Mouse (Mus musculus) Patski (cell line): Measurements from ENCODE around the gene Hs1bp3. TPM values are rescaled to one million over a fixed set of nuclear protein-coding genes. Genes with fewer than 3 reads are reported as not detected.

Experiments used
- ATAC-seq: fragments of 100-300 bp; one replicate; pipeline ENCODE4 v1.8.0; 2021
- CTCF ChIA-PET: fragments of 350-600 bp; sonication (Branson Sonifier 250); formaldehyde crosslinking; loops from one replicate; lab custom pipeline; 2022; ENCODE audit warnings: inconsistent platforms; lab: Charles Lee
- POLR2A ChIA-PET: fragments of 350-600 bp; sonication (Branson Sonifier 250); formaldehyde crosslinking; loops from one replicate; lab custom pipeline; 2022; ENCODE audit warnings: antibody characterized with exemption, inconsistent platforms; lab: Charles Lee
- DNase-seq: peaks from one replicate; pipeline ENCODE4 v3.0.0-alpha.2; 2011; ENCODE audit warnings: low read depth, low spot score
- H3K27me3 ChIP-seq: fragments of 371-371 bp; one replicate; pipeline ENCODE4 v1.5.1; 2021
- CTCF ChIP-seq: fragments of 100-300 bp; IDR thresholded peaks from one replicate; pipeline ENCODE4 v1.5.1; 2021
- in situ Hi-C: fragments of 300-500 bp; cut with MboI; formaldehyde crosslinking; loops from 3 replicates; pipeline ENCODE4 v1.11.1; 2018; ENCODE audit warnings: low pct_unique_long_range_greater_than_20kb, mixed read lengths
- polyA plus RNA-seq: library from polyadenylated mRNA; unstranded; gene quantifications from one replicate; pipeline ENCODE4 v1.2.3, GENCODE M21; 2021

Gene Hs1bp3
- polyA plus RNA-seq, 1 experiment from 2014 or later, result 34.4 TPM

DNA sequence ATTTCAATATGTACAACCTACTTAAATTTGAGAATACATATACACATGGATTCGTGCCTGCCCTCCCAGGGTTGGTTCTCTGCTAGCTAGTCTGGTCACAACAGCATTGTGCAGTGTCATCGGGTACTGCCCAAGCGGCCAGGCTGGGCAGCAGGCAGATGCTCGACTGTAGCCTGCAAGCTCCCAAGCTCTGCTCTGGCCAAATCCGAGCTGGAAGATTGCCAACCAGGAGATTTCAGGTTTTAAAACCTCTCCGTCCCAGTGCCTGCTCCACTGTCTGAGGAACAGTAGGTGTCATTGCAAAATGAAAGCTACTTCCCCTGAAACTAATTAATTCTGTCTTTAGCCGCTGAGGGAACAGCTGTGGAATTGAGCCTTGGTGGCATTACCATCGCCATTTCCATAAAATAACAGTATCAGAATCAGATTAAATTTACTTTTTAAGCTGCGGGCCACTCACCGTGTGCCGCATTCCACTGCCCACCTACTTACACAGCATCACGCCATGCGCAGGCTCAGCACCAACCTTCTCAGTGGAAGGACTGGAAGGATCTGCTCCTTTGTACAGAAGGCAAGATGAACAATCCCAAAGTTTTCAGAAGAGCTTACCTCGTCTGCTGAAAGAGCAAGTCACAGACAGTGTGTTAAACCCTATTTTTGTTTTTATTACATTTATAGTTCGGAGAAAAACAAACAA lies 21.9 kb upstream of the Hs1bp3 start:
- no peak for TF ChIP-seq CTCF
- peaks cover 6% of the 10 kb centered on the region for H3K27me3 ChIP-seq
- ATAC-seq, result no peak
- in situ Hi-C loops, result loop anchor here (5.0 kb wide), 1 partner anchor 239 kb away; no protein-coding TSS in a partner anchor
- no peak for DNase-seq
- POLR2A ChIA-PET, result no interaction called here
- CTCF ChIA-PET, result interaction anchor here (0.6 to 0.9 kb wide), 3 partner anchors 9 to 232 kb away, joined by 3 read pairs; no protein-coding TSS in a partner anchor

DNA sequence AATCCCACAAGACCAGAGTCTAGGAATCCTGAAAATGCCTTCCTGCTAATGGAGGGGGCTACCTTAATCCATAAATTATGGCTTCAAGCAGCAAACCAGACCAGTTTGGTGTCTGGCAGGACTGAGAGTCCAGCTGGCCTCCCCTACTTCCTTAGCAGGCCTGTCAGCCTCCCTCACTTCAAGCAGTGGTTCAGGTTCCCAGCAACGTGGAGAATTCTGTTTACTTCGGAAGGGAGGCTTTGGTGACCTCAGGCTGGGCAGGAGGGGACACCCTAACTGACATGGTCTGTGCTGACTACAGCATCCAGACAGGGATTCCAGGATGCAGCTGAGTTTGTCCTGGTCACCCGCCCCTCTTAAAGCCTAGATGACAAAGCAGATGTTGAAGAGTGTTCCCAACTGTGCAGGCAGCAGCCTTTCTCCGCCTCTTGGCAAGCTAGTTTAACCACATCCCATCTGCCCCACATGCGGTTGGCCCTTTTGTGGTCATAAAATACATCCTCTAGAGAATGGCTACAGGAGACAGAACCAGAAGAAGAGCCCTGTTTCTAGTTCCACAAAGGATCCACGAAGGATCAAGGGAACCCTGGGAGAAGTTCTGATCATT lies 17.8 kb upstream of the Hs1bp3 start:
- in situ Hi-C loops, result no loop called here
- POLR2A ChIA-PET, result no interaction called here
- no peak for DNase-seq
- peaks cover 40% of the 10 kb centered on the region for H3K27me3 ChIP-seq
- TF ChIP-seq CTCF, result no peak
- no peak for ATAC-seq
- CTCF ChIA-PET, result interaction anchor here (2.3 kb wide), 1 partner anchor 11 kb away, joined by 8 read pairs; no protein-coding TSS in a partner anchor

DNA sequence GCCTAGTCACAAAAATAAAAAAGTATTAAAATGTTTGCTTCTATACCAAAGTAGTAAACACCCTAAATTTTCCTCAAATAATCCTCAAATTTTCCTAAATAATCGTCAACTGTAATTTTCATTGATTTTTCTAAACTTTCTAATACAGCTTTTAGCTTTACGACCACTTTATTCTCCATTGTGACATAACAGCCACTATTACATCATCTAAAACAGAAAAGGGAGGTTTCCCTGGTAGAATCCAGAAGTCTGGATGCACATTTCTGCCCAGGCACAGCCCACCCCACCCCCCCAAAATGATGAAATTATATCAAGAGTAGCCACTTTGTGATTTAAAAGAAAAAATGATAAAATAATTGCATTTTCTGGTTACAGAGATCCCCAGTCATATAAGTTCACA lies 17.1 kb upstream of the Hs1bp3 start:
- POLR2A ChIA-PET, result no interaction called here
- no peak for TF ChIP-seq CTCF
- no peak for DNase-seq
- in situ Hi-C loops, result no loop called here
- no peak for ATAC-seq
- peaks cover 48% of the 10 kb centered on the region for H3K27me3 ChIP-seq
- CTCF ChIA-PET, result no interaction called here

DNA sequence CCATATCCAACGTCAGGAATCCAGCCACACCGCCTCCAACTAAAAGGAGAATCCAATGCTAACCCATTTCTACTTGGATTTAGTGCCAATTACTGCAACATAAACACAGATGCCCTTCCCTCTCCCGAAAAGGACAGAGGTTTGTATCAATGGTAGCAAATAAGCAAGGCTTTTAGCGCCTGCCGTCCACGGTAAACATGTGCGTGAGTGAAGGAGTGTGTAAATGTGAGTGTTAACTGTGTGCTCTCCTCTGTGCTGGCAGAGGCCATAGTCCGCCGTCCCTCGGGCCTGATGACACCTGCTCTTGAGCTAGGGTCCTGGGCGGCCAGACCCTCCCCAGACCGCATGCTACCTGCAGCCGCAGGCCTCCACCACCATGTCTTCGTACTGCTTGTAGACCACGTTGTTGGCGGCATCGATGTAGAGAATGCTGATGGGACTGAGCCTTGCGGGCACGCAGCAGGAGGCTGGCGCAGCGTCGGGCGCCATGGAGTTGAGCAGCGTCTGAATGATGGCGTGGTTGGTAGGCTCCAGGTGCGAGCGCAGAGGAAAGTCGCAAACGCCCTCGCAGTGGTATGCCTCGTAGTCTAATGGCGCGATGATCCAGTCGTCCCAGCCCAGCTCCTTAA lies 15.5 kb upstream of the Hs1bp3 start:
- POLR2A ChIA-PET, result no interaction called here
- DNase-seq, result no peak
- in situ Hi-C loops, result no loop called here
- no peak for ATAC-seq
- CTCF ChIA-PET, result no interaction called here
- H3K27me3 ChIP-seq, result peaks cover 57% of the 10 kb centered on the region
- TF ChIP-seq CTCF, result no peak

DNA sequence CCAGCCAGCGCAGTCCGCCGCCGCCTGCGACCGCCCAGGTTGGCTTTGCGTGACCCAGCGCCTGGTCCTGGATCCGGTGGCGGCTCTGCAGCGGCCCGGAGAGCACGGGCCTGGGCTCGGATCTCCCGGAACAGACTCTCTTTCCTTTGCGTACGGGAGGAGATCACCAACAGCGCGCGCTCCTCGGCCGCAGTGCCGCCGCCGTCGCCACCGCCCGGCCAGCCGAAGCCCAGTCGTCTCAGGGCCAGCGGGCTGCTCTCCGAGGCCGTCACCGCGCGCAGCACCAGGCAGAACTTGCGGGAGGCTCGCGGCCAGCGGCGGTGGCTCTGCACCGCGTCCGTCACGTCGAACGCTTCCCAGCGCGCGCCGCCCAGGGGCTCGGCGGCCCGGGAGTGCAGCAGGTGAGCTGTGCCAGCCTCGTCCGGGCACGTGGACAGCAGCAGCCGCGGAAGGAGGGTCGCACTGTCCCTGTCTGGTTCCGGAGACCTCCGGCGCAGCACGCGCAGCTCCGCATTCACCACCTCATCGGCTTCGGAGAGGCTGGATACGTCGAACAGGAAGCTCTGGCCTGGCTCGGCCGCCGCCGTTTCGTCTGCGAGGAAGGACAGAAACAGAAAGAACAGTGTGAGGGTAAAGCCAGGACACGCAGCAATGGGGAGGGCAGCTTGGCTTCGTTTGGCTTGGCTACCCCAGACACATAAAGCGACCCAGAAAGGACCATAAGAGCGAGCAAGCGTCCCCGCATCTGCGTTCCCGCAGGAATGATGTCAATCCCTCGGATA lies 14.7 kb upstream of the Hs1bp3 start:
- DNase-seq (no peak), ATAC-seq (no peak)
- ChIA-PET POLR2A (no interaction called here), CTCF (no interaction called here)
- in situ Hi-C loops, result no loop called here
- TF ChIP-seq CTCF, result no peak
- peaks cover 58% of the 10 kb centered on the region for H3K27me3 ChIP-seq

DNA sequence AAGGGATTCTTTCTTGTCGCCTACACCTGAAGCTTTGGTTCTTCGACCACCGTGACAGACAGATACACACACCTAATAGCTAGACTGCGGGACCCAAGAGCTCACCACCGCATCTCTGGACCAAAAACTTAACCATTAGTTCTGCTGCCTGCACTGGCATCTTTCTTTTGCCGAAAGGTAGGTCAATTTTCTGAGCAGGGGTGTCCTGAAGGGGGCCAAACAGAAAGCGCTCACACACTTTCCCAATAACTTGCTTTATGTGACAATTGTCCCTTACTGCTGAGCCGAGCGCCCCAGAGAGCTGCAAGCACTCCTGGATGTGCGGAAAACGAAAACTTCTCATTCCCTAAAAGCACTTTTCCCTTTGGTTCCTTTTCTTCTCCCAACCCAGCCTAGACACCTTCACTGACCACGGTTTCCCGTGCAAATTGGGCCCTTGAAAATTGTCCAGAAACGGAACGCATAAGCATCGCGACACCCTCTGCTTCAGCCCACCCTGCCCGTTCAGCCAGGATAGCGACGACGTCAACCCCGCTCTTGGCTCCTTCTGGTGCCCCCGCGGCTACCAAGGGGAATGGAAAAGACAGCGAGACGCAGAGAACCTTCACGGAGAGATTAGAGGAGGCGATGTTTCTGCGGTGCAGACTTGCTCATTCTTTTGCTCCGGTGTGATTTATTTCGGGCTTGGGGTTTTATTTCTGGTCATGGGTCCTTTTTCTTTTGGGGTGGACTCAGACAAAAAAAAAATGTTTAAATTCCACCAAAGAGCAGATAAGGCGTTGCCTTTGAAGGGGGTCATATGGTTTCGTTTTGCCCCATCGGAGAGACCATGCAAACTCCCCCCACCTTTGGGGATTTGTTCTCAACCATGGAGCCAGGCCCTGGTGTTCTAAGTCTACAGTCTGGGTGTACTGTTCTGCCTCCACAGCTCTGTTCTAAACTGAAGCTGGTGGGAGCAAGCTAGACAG lies 13.8 kb upstream of the Hs1bp3 start:
- ChIA-PET CTCF (interaction anchor here (0.9 kb wide), 1 partner anchor 8 kb away, joined by 3 read pairs; no protein-coding TSS in a partner anchor), POLR2A (no interaction called here)
- in situ Hi-C loops, result loop anchor here (5.0 to 25.0 kb wide), 2 partner anchors 307 to 713 kb away; no protein-coding TSS in a partner anchor
- peaks cover 63% of the 10 kb centered on the region for H3K27me3 ChIP-seq
- no peak for TF ChIP-seq CTCF
- ATAC-seq (no peak), DNase-seq (no peak)

DNA sequence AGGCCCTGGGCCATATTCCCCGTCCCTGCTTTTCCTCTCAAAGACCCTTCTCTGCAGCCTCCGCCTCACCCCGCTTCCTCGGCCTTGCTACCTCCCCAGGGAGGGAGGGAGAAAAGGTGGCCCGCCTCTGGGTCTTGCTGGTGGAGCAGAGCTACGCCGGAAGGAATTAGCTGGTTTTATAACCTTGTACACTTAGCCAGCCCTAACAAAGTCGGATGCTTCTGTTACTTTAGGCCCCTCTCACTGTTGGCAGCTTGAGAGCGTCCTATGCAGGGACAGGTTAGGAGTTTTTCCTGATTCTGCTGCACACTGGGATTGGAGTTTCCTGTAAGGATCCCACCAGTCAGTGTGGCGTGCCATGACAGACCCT lies 13.1 kb upstream of the Hs1bp3 start:
- no peak for ATAC-seq
- in situ Hi-C loops, result loop anchor here (5.0 to 25.0 kb wide), 2 partner anchors 308 to 712 kb away; no protein-coding TSS in a partner anchor
- POLR2A ChIA-PET, result no interaction called here

DNA sequence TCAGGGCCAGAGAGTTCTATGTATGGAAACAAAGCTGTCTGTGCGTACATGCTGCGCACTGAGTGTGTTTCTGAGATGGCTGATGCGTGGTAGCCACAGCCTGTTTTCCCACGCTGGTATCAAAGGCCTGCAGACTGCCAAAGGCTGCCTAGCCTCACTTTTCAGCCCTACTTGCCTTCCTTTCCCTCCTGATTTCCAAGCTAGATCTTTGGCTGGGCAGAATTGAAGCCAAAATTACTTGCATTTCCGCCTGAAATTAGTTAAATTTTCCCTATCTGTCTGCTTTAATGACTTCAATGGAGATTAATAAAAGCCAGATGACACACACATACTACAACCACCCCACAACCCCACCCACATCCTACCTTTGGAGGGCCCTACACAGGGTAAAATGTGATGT lies 12.7 kb upstream of the Hs1bp3 start:
- in situ Hi-C loops, result loop anchor here (5.0 to 25.0 kb wide), 2 partner anchors 308 to 712 kb away; no protein-coding TSS in a partner anchor

More for the DNA sequence above, 13.1 kb upstream of the Hs1bp3 start:
- no peak for TF ChIP-seq CTCF
- peaks cover 63% of the 10 kb centered on the region for H3K27me3 ChIP-seq
- CTCF ChIA-PET, result interaction anchor here (0.9 to 2.4 kb wide), 2 partner anchors 9 to 12 kb away, joined by 3 to 8 read pairs; no protein-coding TSS in a partner anchor
- DNase-seq, result no peak

More for the DNA sequence above, 12.7 kb upstream of the Hs1bp3 start:
- DNase-seq, result no peak
- ATAC-seq, result no peak
- no peak for TF ChIP-seq CTCF
- CTCF ChIA-PET, result interaction anchor here (0.9 to 2.4 kb wide), 2 partner anchors 9 to 13 kb away, joined by 3 to 8 read pairs; no protein-coding TSS in a partner anchor
- POLR2A ChIA-PET, result no interaction called here
- peaks cover 63% of the 10 kb centered on the region for H3K27me3 ChIP-seq
